Mouse (Mus musculus) bone marrow, adult 2 months (tissue): ENCODE results near the gene Cacna1c.

Experiments used
- CTCF ChIP-seq: fragments of 200-500 bp; IDR thresholded peaks from 2 replicates; pipeline ENCODE4 v1.5.1; 2011; ENCODE audit warnings: low read length, control low read depth; ENCODE audit not compliant: control insufficient read depth, insufficient read depth
- POLR2A ChIP-seq: fragments of 200-500 bp; IDR thresholded peaks from 2 replicates; pipeline ENCODE4 v1.6.1; 2011; ENCODE audit warnings: low read depth, mild to moderate bottlenecking, control low read depth, low read length, borderline replicate concordance; ENCODE audit not compliant: control insufficient read depth

DNA sequence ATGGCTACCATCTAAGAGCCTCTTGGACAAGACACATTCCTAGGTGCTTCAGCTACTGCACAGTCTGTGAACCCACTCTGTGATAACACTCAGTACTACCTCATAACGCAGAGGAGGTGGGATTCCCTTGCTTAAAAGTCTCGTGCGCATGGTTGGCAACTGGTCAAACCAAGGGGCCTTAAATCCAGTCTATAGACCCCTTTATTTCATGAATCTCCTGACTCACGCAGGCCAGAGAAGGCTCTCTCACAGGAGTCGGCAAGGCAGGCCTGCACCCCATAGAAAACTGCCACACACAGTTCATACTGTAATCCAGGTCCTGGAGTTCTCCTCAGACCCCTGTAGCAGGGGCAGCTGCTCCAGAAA, 273.0 kb downstream of the Cacna1c start:
- TF ChIP-seq CTCF (no peak), POLR2A (no peak)
